Mouse (Mus musculus): Measurements from ENCODE around the gene Mllt1. TPM values are rescaled to one million over a fixed set of nuclear protein-coding genes. Genes with fewer than 3 reads are reported as not detected.

Mllt1 gene
- polyA plus RNA-seq, 1 experiment from 2014 or later = 87.6 TPM

DNA sequence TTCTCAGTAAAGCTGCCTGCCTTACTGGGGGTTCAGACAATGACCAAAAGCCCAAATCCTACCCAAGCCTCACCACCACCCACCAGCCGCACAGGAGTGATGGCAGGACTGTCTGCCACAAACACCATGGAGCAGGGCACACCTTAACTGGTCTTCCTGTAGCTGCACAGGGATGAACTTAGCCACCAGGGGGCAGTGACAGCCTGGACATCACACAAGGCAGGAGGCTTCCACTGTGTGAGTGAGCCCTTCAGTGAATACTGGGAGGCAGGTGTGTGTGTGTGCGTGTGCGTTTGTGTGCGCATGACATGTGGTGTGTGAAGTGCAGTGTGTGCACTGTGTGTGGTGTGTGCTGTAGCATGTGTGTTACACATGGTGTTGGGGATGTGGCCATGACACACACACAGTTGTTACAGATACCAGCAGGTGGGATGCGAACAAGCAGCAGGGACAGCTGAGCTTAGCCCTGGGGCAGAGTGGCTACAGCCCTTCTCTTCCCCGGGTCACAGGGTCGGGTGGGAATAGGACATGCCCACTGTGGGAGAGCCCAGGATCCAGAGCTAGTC, 37.5 kb downstream of the Mllt1 start:
- no peak overlapping the region for H3K9ac ChIP-seq
- H3K36me3 ChIP-seq (replicated peaks) = peaks cover 99% of the 10 kb centered on the region
- H3K27ac ChIP-seq = peak overlapping the region; percentile 83; the same call in 1 of the 2 replicates

GRCm38 (mm10) chr17:56896513-56897129, 38.6 kb downstream of the Mllt1 start:
- H3K36me3 ChIP-seq (replicated peaks) = peaks cover 99% of the 10 kb centered on the region
- no peaks in the 10 kb centered on the region for H3K9me3 ChIP-seq
- no peak overlapping the region for H3K4me3 ChIP-seq (replicated peaks)
- peaks cover 20% of the 10 kb centered on the region for H3K4me1 ChIP-seq
- H3K4me2 ChIP-seq = no peak overlapping the region
- H3K9ac ChIP-seq = no peak overlapping the region
- H3K27ac ChIP-seq = peak overlapping the region; percentile 83
- peak; percentile 77 for ATAC-seq (ENCODE audit: low FRiP score)
- H3K27me3 ChIP-seq = no peaks in the 10 kb centered on the region
- 74% methylated on average over 6 of the region's 6 CpGs for WGBS

More for the DNA sequence above, 37.5 kb downstream of the Mllt1 start:
- H3K4me2 ChIP-seq = no peak overlapping the region
- peak; percentile 60 for ATAC-seq (ENCODE audit: low FRiP score)
- 89% methylated on average over 7 of the region's 7 CpGs for WGBS
- no peaks in the 10 kb centered on the region for H3K9me3 ChIP-seq
- no peaks in the 10 kb centered on the region for H3K27me3 ChIP-seq
- H3K4me3 ChIP-seq (replicated peaks) = no peak overlapping the region
- H3K4me1 ChIP-seq = peaks cover 20% of the 10 kb centered on the region

- no peak for ATAC-seq (ENCODE audit: low FRiP score)
- Histone ChIP-seq H3K27me3 (no peaks in the 10 kb centered on the region), H3K4me2 (no peak overlapping the region), H3K36me3 (replicated peaks) (peaks cover 94% of the 10 kb centered on the region), H3K4me3 (replicated peaks) (no peak overlapping the region), H3K4me1 (peaks cover 20% of the 10 kb centered on the region), H3K27ac (0 out of 2 replicates have a peak overlapping the region, but pooled peaks have one; percentile 25), H3K9ac (no peak overlapping the region), H3K9me3 (no peaks in the 10 kb centered on the region)
- 96% methylated on average over 9 of the region's 9 CpGs for WGBS
Observed at GRCm38 (mm10) chr17:56895368-56895918, 39.8 kb downstream of the Mllt1 start.

GRCm38 (mm10) chr17:56890018-56890417, 45.2 kb downstream of the Mllt1 start:
- Histone ChIP-seq H3K4me3 (replicated peaks) (no peak overlapping the region), H3K9me3 (no peaks in the 10 kb centered on the region), H3K27me3 (no peaks in the 10 kb centered on the region), H3K27ac (no peak overlapping the region), H3K4me1 (no peaks in the 10 kb centered on the region), H3K9ac (no peak overlapping the region), H3K4me2 (no peak overlapping the region), H3K36me3 (replicated peaks) (peaks cover 60% of the 10 kb centered on the region)
- ATAC-seq (ENCODE audit: low FRiP score) = no peak
- 99% methylated on average over 2 of the region's 2 CpGs for WGBS

- Histone ChIP-seq H3K36me3 (replicated peaks) (peaks cover 40% of the 10 kb centered on the region), H3K27me3 (no peaks in the 10 kb centered on the region), H3K4me1 (no peaks in the 10 kb centered on the region), H3K9me3 (no peaks in the 10 kb centered on the region), H3K4me2 (no peak overlapping the region), H3K9ac (no peak overlapping the region), H3K4me3 (replicated peaks) (no peak overlapping the region), H3K27ac (no peak overlapping the region)
- ATAC-seq (ENCODE audit: low FRiP score) = no peak
- WGBS = 90% methylated on average over 2 of the region's 3 CpGs
Observed at GRCm38 (mm10) chr17:56888050-56888449, 47.2 kb downstream of the Mllt1 start.

- Histone ChIP-seq H3K9ac (no peak overlapping the region), H3K4me3 (replicated peaks) (no peak overlapping the region), H3K36me3 (replicated peaks) (peaks cover 12% of the 10 kb centered on the region), H3K27me3 (no peaks in the 10 kb centered on the region), H3K9me3 (no peaks in the 10 kb centered on the region), H3K27ac (no peak overlapping the region), H3K4me2 (no peak overlapping the region), H3K4me1 (no peaks in the 10 kb centered on the region)
- WGBS = 93% methylated on average over 17 of the region's 17 CpGs
- no peak for ATAC-seq (ENCODE audit: low FRiP score)
Observed at GRCm38 (mm10) chr17:56884809-56885208, 50.4 kb downstream of the Mllt1 start.

GRCm38 (mm10) chr17:56884331-56884730, 50.9 kb downstream of the Mllt1 start:
- ATAC-seq (ENCODE audit: low FRiP score) = no peak
- 88% methylated on average over 5 of the region's 5 CpGs for WGBS
- H3K27me3 ChIP-seq = no peaks in the 10 kb centered on the region
- no peak overlapping the region for H3K9ac ChIP-seq
- peaks cover 7% of the 10 kb centered on the region for H3K36me3 ChIP-seq (replicated peaks)
- H3K4me3 ChIP-seq (replicated peaks) = no peak overlapping the region
- H3K4me2 ChIP-seq = no peak overlapping the region
- H3K27ac ChIP-seq = no peak overlapping the region
- no peaks in the 10 kb centered on the region for H3K4me1 ChIP-seq
- H3K9me3 ChIP-seq = no peaks in the 10 kb centered on the region

DNA sequence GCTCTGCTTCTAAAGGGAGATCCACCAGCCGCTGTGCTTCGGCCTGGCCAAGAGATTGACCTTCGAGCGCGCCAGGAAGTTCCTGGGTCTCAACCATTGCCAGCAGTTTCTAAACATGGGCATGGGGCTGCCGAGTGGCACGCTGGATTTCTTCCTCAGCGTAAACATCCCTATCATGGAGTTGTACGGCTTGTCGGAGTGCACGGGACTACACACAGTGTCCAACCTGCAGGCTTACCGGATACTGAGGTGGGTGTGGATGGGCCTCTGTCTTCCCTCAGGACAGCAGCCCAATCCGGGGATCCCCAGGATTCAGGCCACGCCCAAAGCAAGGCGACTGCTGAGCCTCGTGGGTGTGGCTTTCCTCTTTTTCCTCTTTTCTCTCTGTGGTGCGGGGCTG, 51.6 kb downstream of the Mllt1 start:
- no peak for ATAC-seq (ENCODE audit: low FRiP score)
- Histone ChIP-seq H3K4me1 (no peaks in the 10 kb centered on the region), H3K27ac (no peak overlapping the region), H3K27me3 (no peaks in the 10 kb centered on the region), H3K9me3 (no peaks in the 10 kb centered on the region), H3K4me3 (replicated peaks) (no peak overlapping the region), H3K4me2 (no peak overlapping the region), H3K36me3 (replicated peaks) (peaks cover under 1% of the 10 kb centered on the region; the same call in 1 of the 2 replicates), H3K9ac (no peak overlapping the region)
- WGBS = 58% methylated on average over 17 of the region's 17 CpGs

- Histone ChIP-seq H3K4me1 (no peaks in the 10 kb centered on the region), H3K36me3 (replicated peaks) (no peaks in the 10 kb centered on the region), H3K4me2 (no peak overlapping the region), H3K9ac (no peak overlapping the region), H3K27me3 (no peaks in the 10 kb centered on the region), H3K27ac (no peak overlapping the region), H3K9me3 (no peaks in the 10 kb centered on the region), H3K4me3 (replicated peaks) (no peak overlapping the region)
- ATAC-seq (ENCODE audit: low FRiP score) = no peak
- 92% methylated on average over 19 of the region's 19 CpGs for WGBS
Observed at GRCm38 (mm10) chr17:56877426-56877825, 57.8 kb downstream of the Mllt1 start.

- H3K27ac ChIP-seq = no peak overlapping the region
- WGBS = 75% methylated on average over 8 of the region's 8 CpGs
Observed at GRCm38 (mm10) chr17:56876981-56877380, 58.2 kb downstream of the Mllt1 start.

GRCm38 (mm10) chr17:56876465-56876864, 58.8 kb downstream of the Mllt1 start:
- Histone ChIP-seq H3K4me2 (no peak overlapping the region), H3K27ac (no peak overlapping the region), H3K4me1 (no peaks in the 10 kb centered on the region), H3K9me3 (no peaks in the 10 kb centered on the region), H3K9ac (no peak overlapping the region), H3K4me3 (replicated peaks) (no peak overlapping the region), H3K36me3 (replicated peaks) (no peaks in the 10 kb centered on the region), H3K27me3 (no peaks in the 10 kb centered on the region)
- ATAC-seq (ENCODE audit: low FRiP score) = no peak
- WGBS = 85% methylated on average over 3 of the region's 3 CpGs

More at GRCm38 (mm10) chr17:56876981-56877380, 58.2 kb downstream of the Mllt1 start:
- no peak for ATAC-seq (ENCODE audit: low FRiP score)
- H3K4me3 ChIP-seq (replicated peaks) = no peak overlapping the region
- H3K27me3 ChIP-seq = no peaks in the 10 kb centered on the region
- no peak overlapping the region for H3K9ac ChIP-seq
- H3K4me1 ChIP-seq = no peaks in the 10 kb centered on the region
- H3K4me2 ChIP-seq = no peak overlapping the region
- no peaks in the 10 kb centered on the region for H3K9me3 ChIP-seq
- no peaks in the 10 kb centered on the region for H3K36me3 ChIP-seq (replicated peaks)

DNA sequence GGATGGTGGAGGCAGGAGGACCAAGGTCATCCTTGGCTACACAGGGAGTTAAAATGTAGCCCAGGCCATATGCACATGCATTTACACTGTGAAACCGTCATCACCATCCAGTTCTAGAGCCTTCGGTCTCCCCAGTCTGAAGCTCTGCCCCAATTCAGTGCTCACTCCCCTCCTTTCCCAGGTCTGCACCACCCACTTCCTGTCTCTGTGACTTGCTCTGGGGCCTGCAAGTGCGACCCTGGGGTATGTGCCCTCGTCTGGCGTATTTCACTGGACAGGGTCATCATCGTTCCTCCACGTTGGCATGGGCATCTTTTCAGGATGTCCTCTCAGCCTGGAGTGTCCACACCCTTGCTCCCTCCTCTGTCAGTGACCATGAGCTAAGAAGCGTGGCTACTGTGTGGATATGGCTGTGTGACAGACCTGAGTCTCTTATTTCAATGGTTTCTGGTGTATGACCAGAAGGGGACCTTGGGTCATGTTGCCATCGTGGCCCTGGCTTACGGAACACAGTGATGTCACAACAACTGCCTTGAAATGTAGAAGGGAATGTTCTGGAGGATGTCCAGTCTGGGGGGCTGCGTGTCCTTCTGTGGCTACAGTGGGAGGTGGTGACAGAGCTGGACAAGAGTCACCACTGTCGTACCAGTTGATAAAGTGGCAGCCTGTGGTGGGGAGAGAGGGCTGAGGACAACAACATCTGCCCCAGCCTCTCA, 60.1 kb downstream of the Mllt1 start, which contains the start of gene 1700061G19Rik:
Gene 1700061G19Rik, plus strand, starts transcription at position 542 of the 716 bp plus-strand sequence.
- H3K4me1 ChIP-seq = no peaks in the 10 kb centered on the region
- no peak within 1 kb of the TSS for H3K9ac ChIP-seq
- no peaks in the 10 kb centered on the region for H3K27me3 ChIP-seq
- no peak within 1 kb of the TSS for H3K4me2 ChIP-seq
- no peaks in the 10 kb centered on the region for H3K9me3 ChIP-seq
- no peaks in the 10 kb centered on the region for H3K36me3 ChIP-seq (replicated peaks)
- no peak within 1 kb of the TSS for H3K27ac ChIP-seq
- no peak for ATAC-seq (ENCODE audit: low FRiP score)
- H3K4me3 ChIP-seq (replicated peaks) = no peak within 1 kb of the TSS
- 86% methylated on average over 12 of the region's 12 CpGs for WGBS
